Mouse (Mus musculus): ENCODE results near the gene S1pr4. TPM values are rescaled to one million over a fixed set of nuclear protein-coding genes. Genes with fewer than 3 reads are reported as not detected.

The S1pr4 gene
- total RNA-seq (2021): under 1 TPM; 0.64 to 0.86 TPM
- long read RNA-seq, experiment 1, partial matches to known transcripts: 0 of 2 reads
- long read RNA-seq, experiment 1, other reads (novel, unspliced or antisense): 0 of 2 reads
- long read RNA-seq, experiment 2: 0 reads

DNA sequence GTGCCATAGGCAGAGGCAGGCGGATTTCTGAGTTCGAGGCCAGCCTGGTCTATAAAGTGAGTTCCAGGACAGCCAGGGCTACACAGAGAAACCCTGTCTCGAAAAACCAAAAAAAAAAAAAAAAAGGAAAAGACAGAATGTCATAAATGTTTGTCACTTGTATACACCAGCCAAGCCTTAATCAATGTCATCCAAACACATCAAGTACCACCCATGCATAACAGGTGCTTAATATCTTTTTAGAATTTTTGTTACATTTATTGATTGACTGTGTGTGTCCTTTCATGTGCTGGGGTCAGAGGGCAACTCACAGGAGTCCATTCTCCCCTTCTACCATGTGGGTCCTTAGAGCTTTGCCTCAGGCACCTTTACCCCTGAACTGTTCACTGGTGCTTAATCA lies at the start of gene S1pr4:
TSS of gene S1pr4 (minus strand) at position 101 of the 400 bp plus-strand sequence.
- no peak for DNase-seq
- intact Hi-C loops (cut with DNase I; ENCODE audit: low total_unique reads): loop anchor here (5.0 kb wide), 2 partner anchors 37 to 52 kb away; no protein-coding TSS in a partner anchor

DNA sequence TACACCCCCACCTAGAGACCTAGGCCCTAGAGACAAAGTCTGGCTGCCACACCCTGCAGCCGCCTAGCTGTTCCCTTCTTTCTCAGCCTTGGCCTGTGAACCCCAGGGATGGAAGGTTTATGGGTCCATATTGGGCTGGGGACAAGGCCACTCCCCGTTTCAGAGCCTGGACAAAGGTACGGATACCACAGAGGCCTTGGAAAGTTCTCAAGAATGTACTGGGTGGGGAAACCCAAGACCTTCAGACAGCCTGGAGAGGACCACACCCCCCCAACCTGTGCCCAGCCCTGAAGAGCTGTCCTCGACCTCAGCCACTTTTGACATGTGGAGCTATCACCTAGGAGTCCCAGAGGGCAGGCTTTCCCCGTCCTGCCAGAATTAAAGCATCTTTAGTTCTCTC lies 49.0 kb upstream of the S1pr4 start:
- intact Hi-C loops (cut with DNase I; ENCODE audit: low total_unique reads): no loop called here
- no peak for DNase-seq

DNA sequence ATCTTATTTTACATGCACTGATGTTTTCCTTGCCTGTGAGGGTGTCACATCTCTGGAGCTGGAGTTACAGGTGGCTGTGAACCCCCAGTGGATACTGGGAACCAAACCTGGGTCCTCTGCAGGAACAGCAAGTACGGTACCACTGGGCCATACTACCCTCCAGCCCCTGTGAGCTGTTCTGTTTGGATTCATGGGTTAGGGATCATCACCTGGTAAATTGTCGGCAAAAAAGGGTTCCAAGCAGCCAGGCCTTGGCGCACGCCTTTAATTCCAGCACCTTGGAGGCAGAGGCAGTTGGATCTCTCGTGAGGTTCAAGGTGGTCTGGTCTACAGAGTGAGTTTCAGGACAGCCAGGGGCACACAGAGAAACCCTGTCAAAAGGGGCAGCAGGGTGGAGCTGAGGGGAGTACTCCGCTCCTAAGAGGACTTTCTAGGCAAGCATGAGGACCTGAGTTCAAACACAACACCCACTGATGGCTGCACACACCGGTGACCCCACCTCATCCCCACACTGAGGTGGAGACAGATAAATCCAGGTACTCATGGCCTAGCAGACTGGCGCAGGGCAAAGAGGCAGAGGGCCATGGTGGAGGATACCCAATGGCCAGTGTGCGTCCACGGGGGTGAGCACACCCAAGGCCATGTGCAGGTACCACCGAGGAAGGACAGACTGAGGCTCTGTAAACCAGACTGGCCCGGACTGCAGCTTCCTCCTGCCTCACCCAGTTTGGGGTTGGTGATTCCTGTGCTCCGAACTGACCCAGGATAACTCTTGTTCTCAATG lies 47.0 kb upstream of the S1pr4 start:
- intact Hi-C loops (cut with DNase I; ENCODE audit: low total_unique reads): no loop called here
- DNase-seq: no peak

DNA sequence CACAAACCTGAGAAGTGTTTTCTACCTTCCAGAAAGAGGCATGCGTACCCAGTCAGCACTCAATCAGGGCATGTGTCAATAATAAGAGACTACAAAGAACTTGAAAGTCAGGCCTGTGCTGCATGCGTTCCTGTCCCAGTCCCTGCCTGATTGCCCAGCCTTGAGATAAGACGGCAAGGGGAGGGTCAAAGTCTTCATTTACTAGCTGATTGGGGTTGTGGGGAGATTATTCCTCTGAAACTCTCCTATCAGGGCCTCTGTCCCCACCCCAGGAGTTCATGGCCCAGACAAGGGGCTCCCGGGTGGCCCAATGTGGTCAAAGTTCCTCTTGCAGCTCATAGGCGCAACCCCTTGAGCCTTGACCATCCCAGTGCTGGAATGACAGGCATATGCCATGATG lies 46.4 kb upstream of the S1pr4 start:
- intact Hi-C loops (cut with DNase I; ENCODE audit: low total_unique reads): no loop called here
- DNase-seq: no peak

DNA sequence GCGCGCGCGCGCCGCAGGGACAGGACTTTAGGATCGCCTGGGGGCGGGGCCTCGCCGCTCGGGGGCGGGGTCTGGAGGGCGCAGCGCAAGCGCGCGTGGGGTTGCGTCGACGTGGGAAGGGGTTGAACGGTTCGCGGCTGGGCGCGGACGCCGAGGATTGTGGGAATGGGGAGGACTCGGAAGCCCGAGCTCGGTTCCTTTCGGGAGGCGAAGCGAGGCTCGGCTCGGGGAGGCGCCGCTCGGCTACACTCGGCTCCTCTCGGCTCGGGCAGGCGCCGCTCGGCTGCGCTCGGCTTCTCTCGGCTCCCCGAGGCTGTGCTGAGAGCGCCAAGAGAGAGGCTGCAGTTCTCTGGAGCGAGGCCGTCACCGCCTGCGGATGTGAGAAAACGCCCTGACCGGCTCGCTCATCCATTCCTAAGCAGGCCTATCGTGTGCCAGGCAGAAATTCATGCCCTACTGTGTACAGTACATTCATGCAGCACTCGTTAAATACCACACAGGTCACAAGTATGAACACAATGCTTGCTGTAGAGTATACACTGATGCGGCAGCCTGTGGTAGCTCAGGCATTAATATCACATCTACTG lies 45.3 kb upstream of the S1pr4 start, which contains the start of gene Gna11:
TSS of gene Gna11 (minus strand) at position 30 of the 587 bp plus-strand sequence.
- intact Hi-C loops (cut with DNase I; ENCODE audit: low total_unique reads): no loop called here
- DNase-seq: peak; percentile 100

DNA sequence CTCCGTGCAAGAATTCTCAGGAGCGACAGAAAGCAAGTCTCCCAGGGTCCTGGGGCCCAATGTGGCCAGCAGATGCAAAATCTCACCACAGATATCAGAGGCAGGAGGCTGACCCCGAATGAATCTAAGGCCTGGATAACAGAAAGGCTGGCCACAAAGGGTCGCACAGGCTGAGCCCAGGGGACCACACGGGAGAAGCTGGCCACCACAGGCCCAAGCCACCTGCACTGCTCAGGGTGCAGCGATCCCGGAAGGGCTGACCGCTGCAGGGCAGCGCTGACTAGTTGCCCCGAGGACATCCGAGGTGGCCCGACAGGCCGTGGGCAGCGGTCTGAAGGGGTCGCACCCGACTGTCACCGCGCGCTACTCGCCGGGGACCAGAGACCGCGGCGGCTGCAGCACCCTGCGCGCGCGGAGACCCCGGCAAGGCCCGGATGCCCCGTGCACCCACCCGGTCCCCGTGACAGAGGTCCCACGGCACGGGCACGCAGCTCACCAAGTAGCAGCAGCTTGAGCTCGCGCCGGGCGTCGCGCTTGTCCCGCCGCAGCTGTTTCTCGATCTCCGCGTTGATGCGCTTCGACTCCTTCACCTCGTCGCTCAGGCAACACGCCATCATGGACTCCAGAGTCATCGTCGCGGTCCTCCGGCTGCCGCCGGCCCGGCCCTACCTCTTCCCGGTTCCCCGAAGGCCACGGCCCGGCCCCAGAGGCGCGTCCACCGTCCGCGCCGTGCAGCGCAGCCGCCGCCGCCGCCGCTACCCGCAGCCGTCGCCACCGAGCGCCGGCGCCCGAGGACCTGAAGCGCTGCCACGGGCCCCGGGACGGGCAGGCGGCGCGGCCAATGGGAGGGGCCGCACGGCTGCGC lies 44.6 kb upstream of the S1pr4 start:
- no peak for DNase-seq
- intact Hi-C loops (cut with DNase I; ENCODE audit: low total_unique reads): no loop called here

DNA sequence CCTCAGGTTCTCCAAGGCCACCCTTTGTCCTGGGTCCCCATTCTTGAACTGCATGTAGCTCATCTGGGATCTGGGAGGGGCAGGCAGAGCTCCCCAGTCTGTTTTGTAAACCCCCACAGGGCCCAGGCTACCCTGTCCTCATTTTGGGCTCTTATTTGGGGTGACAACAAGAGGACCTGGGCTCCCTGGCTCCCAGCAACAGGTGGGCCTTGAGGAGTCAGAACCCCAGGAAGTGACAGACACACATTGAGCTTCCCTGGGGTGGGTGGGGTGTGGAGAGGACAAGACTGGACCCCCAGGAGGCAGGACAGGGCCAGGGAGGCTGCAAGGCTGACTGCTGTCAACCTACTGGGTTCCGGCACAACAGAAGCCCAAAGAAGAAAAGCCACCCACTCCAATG lies 43.7 kb upstream of the S1pr4 start:
- intact Hi-C loops (cut with DNase I; ENCODE audit: low total_unique reads): no loop called here

DNA sequence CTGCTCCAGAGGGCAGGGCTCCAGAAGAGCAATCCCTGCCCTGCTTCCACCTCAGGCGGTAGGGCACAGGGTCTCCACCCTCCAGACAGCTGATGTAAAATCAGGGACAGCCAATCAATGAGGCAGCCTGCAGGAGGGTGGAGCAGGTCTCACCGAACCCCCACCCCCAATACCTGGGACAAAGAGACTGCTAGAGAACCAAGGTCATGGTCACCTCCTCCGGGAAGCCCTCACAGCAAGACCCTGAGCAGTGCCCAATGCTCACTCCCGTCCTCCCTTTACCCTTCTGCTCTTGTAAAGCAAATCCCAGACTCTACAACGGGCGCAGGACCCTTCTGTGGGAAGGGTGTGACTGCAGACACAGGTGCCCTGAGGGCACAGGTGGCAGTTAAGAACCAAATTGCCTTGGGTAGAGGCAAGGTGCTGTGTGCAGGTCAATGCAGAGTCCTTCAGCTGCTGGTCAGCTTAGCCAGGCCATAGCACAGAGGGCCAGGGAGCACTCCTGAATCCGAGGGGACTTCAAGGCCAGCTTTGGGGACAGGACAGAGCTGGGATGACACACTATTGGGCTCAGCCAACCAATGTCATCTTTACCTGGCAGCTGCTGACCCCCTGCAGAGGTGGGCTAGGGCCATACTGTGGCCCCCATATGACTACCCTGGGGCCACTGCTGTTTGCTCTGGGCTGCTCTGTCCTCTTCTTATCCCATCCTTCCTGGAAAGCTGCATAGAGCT lies 43.0 kb upstream of the S1pr4 start:
- no peak for DNase-seq
- intact Hi-C loops (cut with DNase I; ENCODE audit: low total_unique reads): no loop called here

More for the DNA sequence above, 43.7 kb upstream of the S1pr4 start:
- no peak for DNase-seq

DNA sequence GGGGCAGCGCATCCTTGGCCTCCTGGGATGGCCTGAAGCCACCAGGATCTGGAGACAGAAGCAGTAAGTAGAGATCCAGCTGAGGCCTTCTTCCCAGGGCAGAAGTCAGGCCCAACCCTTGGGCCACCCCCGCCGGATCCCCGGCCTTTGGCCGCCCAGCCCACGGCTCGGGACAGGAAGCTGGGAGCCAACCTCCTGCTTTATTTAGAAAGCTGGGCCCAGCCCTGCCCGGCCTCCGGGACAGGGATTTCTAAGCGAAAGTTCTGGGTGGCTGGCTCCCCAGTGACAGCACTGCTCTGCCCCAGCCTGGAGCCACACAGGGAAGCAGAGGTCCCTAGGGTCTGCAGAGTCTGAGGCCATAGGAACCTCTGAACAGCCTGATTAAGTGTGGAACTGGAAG lies 41.9 kb upstream of the S1pr4 start:
- DNase-seq: peak; percentile 72
- intact Hi-C loops (cut with DNase I; ENCODE audit: low total_unique reads): no loop called here

DNA sequence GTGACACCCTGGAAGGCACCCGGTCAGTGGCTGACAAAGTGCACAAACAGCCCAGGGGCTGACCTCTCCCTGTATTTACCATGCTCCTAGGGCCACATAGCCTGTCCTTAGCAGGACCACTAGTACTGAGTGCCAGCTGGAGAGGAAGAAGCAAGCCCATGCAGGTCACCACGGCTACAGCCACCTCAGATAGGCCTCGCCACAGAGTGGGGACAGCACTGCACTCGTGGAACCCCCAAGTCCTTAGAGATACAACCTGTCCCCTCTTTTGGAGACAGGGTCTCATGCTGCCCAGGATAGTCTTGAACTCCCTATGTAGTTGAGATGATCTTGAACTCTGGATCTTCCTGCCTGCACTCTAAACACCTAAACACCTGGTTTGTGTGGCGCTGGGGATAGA lies 41.4 kb upstream of the S1pr4 start:
- DNase-seq: no peak
- intact Hi-C loops (cut with DNase I; ENCODE audit: low total_unique reads): no loop called here

DNA sequence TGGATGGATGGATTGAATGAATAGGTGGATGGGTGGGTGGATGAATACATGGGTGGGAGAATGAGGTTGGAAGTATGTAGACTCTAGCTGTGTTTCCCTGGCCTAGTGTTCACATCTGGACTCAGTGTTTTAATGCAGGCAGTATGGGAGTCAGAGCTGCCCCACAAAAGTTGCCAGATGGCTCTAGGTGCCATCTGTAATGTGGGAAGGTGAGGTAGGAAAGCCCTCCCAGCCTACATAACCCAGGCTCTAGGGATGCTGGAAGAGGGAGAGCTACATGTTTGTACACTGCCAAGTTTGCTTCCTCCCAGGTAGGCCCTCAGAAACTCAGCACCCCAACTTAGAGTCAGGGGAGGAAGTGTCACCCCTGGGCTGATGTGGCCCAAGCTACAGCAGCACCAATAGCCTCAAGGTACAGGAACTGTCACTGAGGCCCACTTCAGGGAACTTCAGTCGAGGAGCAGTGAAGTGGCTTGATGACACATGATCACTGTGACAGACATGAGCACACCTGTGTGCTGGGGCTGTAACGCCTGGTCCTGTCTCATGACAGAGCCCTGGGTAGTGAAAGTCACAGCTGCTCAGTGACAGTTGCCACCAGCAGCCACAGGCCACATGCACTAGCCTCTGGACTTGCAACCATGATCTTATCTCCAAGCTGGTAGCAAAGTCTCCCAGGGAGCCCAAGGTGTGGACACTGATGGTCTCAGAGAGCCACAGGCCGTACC lies 38.6 kb upstream of the S1pr4 start:
- DNase-seq: no peak
- intact Hi-C loops (cut with DNase I; ENCODE audit: low total_unique reads): loop anchor here (5.0 kb wide), 1 partner anchor 36 kb away; the partner anchor contains the start of gene S1pr4

DNA sequence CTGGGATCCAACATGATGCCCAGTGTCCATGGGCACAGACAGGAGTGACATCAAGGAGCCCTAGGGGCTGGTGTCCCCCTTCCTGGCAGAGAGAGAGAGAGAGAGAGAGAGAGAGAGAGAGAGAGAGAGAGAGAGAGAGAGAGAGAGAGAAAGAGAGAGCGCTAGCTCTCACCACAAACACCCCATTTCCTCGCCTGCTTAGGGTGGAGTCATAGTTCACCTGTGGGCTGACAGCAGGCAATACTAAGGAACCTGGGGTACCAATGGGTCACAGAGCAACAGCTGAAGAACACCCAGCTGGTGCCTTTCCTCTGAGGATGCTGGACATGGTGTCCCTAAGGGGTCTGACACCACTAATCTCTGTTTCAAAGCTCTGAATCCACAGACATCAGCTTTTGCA lies 37.5 kb upstream of the S1pr4 start:
- DNase-seq: no peak
- intact Hi-C loops (cut with DNase I; ENCODE audit: low total_unique reads): loop anchor here (5.0 kb wide), 1 partner anchor 35 kb away; the partner anchor contains the start of gene S1pr4

DNA sequence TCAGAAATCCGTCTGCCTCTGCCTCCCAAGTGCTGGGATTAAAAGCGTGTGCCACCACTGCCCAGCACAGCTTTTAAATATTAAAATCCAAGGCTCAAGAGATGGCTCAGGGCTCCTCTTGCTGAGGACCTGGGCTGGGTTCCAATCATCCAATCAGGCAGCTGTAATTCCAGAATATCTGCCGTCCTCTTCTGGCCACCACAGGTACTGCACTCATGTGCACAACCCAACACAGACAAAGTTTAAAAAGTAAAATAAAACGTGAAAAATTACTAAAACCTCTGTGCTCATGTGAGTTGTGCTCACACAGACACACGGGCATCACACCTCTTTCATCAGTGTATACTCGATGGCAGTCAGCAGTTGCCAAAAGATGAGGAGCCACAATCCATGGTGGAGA lies 36.8 kb upstream of the S1pr4 start:
- DNase-seq: peak; percentile 49
- intact Hi-C loops (cut with DNase I; ENCODE audit: low total_unique reads): loop anchor here (5.0 kb wide), 1 partner anchor 34 kb away; the partner anchor contains the start of gene S1pr4

DNA sequence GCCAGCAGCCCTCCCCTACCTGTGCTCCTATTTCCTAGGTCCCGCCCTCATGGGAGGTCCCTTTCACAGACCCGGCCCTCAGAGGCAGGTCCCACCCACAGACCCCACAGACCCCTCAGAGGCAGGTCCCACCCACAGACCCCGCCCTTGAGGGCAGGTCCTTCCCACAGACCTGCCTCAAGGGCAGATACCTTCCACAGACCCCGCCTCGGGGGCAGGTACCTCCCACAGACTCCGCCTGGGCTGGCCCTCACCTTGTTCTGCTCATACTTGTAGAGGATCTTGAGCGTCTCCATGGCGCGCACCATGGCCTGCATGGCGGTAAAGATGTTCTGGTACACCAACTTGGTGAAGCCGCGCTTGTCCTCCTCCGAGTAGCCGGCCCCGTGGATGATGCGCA lies 34.9 kb upstream of the S1pr4 start:
- intact Hi-C loops (cut with DNase I; ENCODE audit: low total_unique reads): loop anchor here (5.0 kb wide), 1 partner anchor 33 kb away; the partner anchor contains the start of gene S1pr4
- no peak for DNase-seq

DNA sequence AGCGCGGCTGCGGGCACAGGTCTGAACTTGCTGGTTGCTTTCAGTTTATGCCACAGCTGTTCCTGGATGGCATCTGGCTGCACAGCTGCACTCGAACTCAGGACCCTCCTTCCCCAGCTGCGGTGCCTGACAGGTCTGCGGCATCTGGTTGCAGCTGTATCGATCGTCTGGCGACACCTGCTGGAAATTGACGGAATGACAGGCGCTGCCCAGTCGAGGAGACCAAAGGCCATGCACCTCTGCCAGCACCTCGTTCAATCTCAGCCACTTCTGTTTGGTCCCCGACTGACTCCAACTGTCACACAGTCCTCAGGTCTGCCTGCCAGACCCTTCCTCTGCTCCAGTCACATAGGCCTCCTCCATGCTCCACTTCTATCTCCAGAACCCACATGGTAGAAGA lies 26.8 kb upstream of the S1pr4 start:
- DNase-seq: peak; percentile 77
- intact Hi-C loops (cut with DNase I; ENCODE audit: low total_unique reads): no loop called here

DNA sequence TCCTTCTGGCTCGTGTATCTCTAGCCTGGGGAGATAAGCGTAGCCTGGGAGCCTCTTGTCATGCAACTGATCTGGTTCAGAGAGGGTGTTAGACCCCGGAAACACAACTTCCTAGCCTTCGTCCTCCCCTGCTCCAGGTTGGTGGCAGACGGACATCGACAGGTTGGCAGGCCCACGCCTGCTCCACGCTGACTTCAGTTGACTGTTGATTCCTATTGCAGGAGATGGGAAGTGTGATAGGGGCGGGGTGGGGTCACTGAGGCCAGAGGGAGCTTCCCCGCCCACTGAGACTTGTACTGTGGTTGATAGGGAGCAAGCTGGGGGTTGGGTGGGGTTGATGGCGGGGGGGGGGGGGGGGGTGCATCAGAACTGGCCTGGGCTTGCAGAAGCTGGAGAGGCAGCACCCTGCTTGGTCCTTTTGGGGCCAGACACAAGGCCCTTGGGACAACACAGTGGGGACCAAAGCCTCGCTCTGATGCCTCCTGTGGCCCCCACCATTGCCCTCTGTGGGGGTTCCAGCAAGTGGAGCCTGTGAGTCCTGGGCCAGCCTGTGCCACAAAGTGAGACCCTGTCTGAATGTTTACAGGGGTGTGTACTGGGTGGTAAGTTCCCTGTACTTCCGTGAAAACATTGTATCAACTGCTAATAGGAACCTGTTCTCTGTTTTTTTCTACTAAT lies 25.2 kb upstream of the S1pr4 start:
- intact Hi-C loops (cut with DNase I; ENCODE audit: low total_unique reads): no loop called here
- DNase-seq: no peak

DNA sequence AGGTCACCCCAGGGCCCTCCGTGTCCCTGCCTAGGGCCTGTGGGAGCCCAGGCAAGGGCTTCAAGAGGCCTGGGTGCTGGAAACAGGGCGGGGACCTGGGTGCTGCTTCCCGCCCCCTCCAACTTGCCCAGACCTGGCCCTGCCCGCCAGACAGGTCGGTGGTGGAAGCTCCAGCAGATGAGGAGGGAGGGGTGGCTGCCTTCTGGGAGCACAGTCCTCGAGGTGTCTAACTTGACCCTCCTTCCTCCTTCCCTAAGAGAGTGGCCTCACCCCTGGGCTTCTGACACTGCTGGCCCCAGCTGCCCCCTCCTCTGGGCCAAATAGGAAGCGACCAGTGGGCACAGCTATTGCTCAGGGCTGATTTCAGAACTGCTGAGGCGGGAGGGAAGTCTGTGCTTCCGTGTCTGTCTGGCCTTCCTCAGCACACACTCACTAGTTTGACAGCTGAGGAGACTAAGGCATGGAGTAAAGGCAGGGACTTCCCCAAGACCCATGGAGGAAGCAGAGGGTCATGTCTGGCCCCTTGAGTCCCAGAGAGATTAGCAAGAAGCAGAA lies 24.2 kb upstream of the S1pr4 start, which contains the start of gene Gna15:
TSS of gene Gna15 (minus strand) at position 175 of the 555 bp plus-strand sequence.
- DNase-seq: no peak
- intact Hi-C loops (cut with DNase I; ENCODE audit: low total_unique reads): no loop called here

DNA sequence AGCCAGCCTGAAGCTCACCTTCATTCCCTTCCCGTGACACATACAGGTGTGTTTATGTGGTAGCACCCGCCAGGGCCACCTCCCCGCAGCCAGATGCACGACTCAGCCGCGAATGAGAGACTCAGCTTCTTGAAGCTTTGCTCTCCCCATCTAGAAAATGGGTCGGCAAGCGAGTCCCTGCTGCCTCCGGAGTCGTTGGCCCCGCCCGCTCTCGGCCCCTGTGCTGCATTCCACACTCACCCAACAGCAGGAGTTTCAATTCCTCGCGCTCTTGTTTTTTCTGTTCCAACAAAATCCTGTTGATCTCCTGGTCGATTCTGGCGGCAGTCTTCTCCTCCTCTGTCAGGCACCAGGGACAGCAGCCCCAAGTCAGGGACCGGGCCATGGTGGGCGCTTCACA lies 23.6 kb upstream of the S1pr4 start:
- intact Hi-C loops (cut with DNase I; ENCODE audit: low total_unique reads): no loop called here
- no peak for DNase-seq

All from gastrocnemius, postnatal 14 days (tissue).